Comparison of ENCODE assay signal across 11 mouse cellular contexts in the genomic region with DNA sequence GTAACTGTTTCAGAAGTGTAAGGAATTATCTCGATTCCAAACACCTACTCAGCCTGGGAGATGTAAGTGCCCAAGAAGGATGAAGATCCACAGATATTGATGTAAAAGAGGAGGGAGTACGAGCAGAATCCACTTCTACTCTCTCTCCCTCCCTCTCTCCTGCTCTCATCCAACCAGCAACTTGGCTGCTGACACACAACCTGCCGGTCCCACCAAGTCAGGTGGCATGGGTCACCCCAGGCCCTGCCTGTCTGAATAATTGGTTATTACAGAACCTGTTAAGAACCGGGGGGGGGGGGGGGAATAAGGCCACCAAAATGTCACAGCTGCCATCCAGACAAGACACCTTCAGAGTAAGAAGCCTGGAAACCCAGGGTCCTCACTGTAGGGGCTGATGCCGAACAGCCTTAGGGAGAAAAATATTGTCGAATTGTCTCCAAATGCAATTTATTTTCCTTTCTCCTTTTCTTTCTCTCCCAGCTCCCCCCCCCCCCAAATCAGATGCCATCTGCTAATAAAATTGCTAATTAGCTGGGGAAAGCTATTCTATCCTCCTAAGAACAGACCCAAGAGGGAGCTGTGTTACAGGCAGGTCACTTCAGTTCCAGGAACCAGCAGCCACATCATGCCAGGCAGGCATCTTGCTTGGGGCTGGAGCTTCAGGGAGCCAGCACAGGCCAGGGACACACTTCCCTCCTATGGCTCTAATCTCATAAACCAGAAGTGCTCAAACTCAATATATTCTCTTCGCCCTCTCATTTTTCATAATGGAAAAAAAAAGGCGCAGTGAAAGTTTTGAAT. TPM values are rescaled to one million over a fixed set of nuclear protein-coding genes. Genes with fewer than 3 reads are reported as not detected.
DNase-seq lines count a peak whose midpoint lies in the region; ATAC-seq lines count a peak whose summit lies in the region.
"Had no signal": no experiment of that assay in that cellular context is flagged by ENCODE, and none has a peak within 500 bp of the region (broad histone marks: within the 10 kb centered on the region; RNA-seq: fewer than 3 reads in every experiment).

No protein-coding gene starts in this region.

- H3K27me3 ChIP-seq in kidney, embryonic 16.5 days (ENCODE audit: insufficient read depth, low read length), result no peaks in the 10 kb centered on the region
- no peaks in the 10 kb centered on the region for H3K27me3 ChIP-seq in embryonic facial prominence, embryonic 14.5 days (replicated peaks; ENCODE audit: control insufficient read depth, insufficient read depth, low read length)
- H3K27me3 ChIP-seq in hindbrain, embryonic 13.5 days, result no peaks in the 10 kb centered on the region
- no peaks in the 10 kb centered on the region for H3K27me3 ChIP-seq in limb, embryonic 15.5 days

- no peak for DNase-seq in kidney, adult 9 months
- DNase-seq in embryonic facial prominence, embryonic 14.5 days (ENCODE audit: low spot score), result no peak
- no peak for DNase-seq in lung, postnatal 14 days
- no peak for DNase-seq in liver
- DNase-seq in natural killer cell, adult 2 months (ENCODE audit: low spot score in 2 of 2), result no peak
- DNase-seq: heart, postnatal 10 days; thymus, postnatal 25 days had no signal

- no peak overlapping the region for H3K9ac ChIP-seq in kidney, embryonic 16.5 days (replicated peaks; ENCODE audit: low read length)
- no peak overlapping the region for H3K9ac ChIP-seq in embryonic facial prominence, embryonic 14.5 days (ENCODE audit: low read depth, low read length)
- no peak overlapping the region for H3K9ac ChIP-seq in hindbrain, embryonic 13.5 days
- H3K9ac ChIP-seq in limb, embryonic 15.5 days, result no peak overlapping the region
- H3K9ac ChIP-seq: liver, embryonic 15.5 days had no signal

- ATAC-seq in kidney, embryonic 16.5 days (ENCODE audit: low FRiP score, low TSS enrichment), result no peak
- ATAC-seq in embryonic facial prominence, embryonic 14.5 days (ENCODE audit: low read depth), result peak; percentile 74
- peak; percentile 82 for ATAC-seq in hindbrain, embryonic 13.5 days (ENCODE audit: low FRiP score)
- ATAC-seq in limb, embryonic 15.5 days (ENCODE audit: insufficient number of reproducible peaks, low FRiP score, low TSS enrichment, low read depth), result no peak

- H3K9me3 ChIP-seq in kidney, embryonic 16.5 days (ENCODE audit: low read length), result no peaks in the 10 kb centered on the region
- H3K9me3 ChIP-seq in embryonic facial prominence, embryonic 14.5 days (ENCODE audit: control insufficient read depth, low read length), result no peaks in the 10 kb centered on the region
- H3K9me3 ChIP-seq in hindbrain, embryonic 13.5 days, result no peaks in the 10 kb centered on the region
- H3K9me3 ChIP-seq in limb, embryonic 15.5 days, result no peaks in the 10 kb centered on the region
- H3K9me3 ChIP-seq: liver, embryonic 15.5 days had no signal

- H3K4me3 ChIP-seq in kidney, embryonic 16.5 days (ENCODE audit: low read length), result no peak overlapping the region
- H3K4me3 ChIP-seq in embryonic facial prominence, embryonic 14.5 days (ENCODE audit: low read depth, low read length), result no peak overlapping the region
- no peak overlapping the region for H3K4me3 ChIP-seq in hindbrain, embryonic 13.5 days
- no peak overlapping the region for H3K4me3 ChIP-seq in limb, embryonic 15.5 days
- H3K4me3 ChIP-seq: liver, embryonic 15.5 days had no signal

- H3K4me2 ChIP-seq in kidney, embryonic 16.5 days (replicated peaks; ENCODE audit: low read depth, low read length), result no peak overlapping the region
- H3K4me2 ChIP-seq in embryonic facial prominence, embryonic 14.5 days (ENCODE audit: low read depth, low read length), result no peak overlapping the region
- H3K4me2 ChIP-seq in hindbrain, embryonic 13.5 days, result no peak overlapping the region
- H3K4me2 ChIP-seq in limb, embryonic 15.5 days, result 0 out of 2 replicates have a peak overlapping the region, but pooled peaks have one; percentile 5
- H3K4me2 ChIP-seq: liver, embryonic 15.5 days had no signal

- H3K4me1 ChIP-seq in kidney, embryonic 16.5 days (ENCODE audit: insufficient read depth, low read length), result peaks cover 14% of the 10 kb centered on the region
- peaks cover 18% of the 10 kb centered on the region for H3K4me1 ChIP-seq in embryonic facial prominence, embryonic 14.5 days (ENCODE audit: control insufficient read depth, insufficient read depth, low read length)
- peaks cover 17% of the 10 kb centered on the region for H3K4me1 ChIP-seq in hindbrain, embryonic 13.5 days (replicated peaks)
- H3K4me1 ChIP-seq in limb, embryonic 15.5 days, result peaks cover 14% of the 10 kb centered on the region
- H3K4me1 ChIP-seq: liver, embryonic 15.5 days had no signal

- no peaks in the 10 kb centered on the region for H3K36me3 ChIP-seq in kidney, embryonic 16.5 days (ENCODE audit: insufficient read depth, low read length)
- no peaks in the 10 kb centered on the region for H3K36me3 ChIP-seq in embryonic facial prominence, embryonic 14.5 days (ENCODE audit: control insufficient read depth, insufficient read depth, low read length)
- H3K36me3 ChIP-seq in hindbrain, embryonic 13.5 days, result no peaks in the 10 kb centered on the region
- no peaks in the 10 kb centered on the region for H3K36me3 ChIP-seq in limb, embryonic 15.5 days
- H3K36me3 ChIP-seq: liver, embryonic 15.5 days had no signal

- H3K27ac ChIP-seq in kidney, embryonic 16.5 days (ENCODE audit: low read length), result peak overlapping the region; percentile 62
- H3K27ac ChIP-seq in embryonic facial prominence, embryonic 14.5 days (replicated peaks; ENCODE audit: low read depth, low read length), result no peak overlapping the region; the same call in 1 of the 2 replicates
- H3K27ac ChIP-seq in hindbrain, embryonic 13.5 days, result peak overlapping the region; percentile 52
- peak overlapping the region; percentile 40; the same call in 1 of the 2 replicates for H3K27ac ChIP-seq in limb, embryonic 15.5 days
- H3K27ac ChIP-seq: liver, embryonic 15.5 days had no signal

- 51% methylated on average over 8 of the region's 8 CpGs for WGBS in kidney, embryonic 16.5 days
- WGBS in embryonic facial prominence, embryonic 14.5 days, result 48% methylated on average over 8 of the region's 8 CpGs
- 57% methylated on average over 8 of the region's 8 CpGs for WGBS in hindbrain, embryonic 13.5 days
- WGBS in limb, embryonic 15.5 days, result 45% methylated on average over 8 of the region's 8 CpGs

RNA-seq across cellular contexts. Expression of a gene that starts 6.7 kb away (rescaled TPM):
- 362 and 426 TPM in 2 replicates for polyA plus RNA-seq in kidney, embryonic 16.5 days (2015; fragmentation: Nextera tagmentation; extraction: Ambion mirVana)
- polyA plus RNA-seq in embryonic facial prominence, embryonic 14.5 days (2014; fragmentation: Nextera tagmentation; extraction: Ambion mirVana), result 153 and 162 TPM in 2 replicates
- polyA plus RNA-seq in hindbrain, embryonic 13.5 days (2015; fragmentation: Nextera tagmentation; extraction: Ambion mirVana), result 44.2 and 50.4 TPM in 2 replicates
- polyA plus RNA-seq in limb, embryonic 15.5 days (2015; fragmentation: Nextera tagmentation; extraction: Ambion mirVana), result 63.5 and 78.0 TPM in 2 replicates

Comparison
In these comparisons a context has a peak if more than half of its experiments do, and no peak if none do; other contexts are left out.
1. ATAC-seq: peak in embryonic facial prominence, embryonic 14.5 days (single experiment) and hindbrain, embryonic 13.5 days (single experiment); none in kidney, embryonic 16.5 days (single experiment) and limb, embryonic 15.5 days (single experiment).